ENCODE assay signal across 8 mouse cellular contexts in the genomic region with DNA sequence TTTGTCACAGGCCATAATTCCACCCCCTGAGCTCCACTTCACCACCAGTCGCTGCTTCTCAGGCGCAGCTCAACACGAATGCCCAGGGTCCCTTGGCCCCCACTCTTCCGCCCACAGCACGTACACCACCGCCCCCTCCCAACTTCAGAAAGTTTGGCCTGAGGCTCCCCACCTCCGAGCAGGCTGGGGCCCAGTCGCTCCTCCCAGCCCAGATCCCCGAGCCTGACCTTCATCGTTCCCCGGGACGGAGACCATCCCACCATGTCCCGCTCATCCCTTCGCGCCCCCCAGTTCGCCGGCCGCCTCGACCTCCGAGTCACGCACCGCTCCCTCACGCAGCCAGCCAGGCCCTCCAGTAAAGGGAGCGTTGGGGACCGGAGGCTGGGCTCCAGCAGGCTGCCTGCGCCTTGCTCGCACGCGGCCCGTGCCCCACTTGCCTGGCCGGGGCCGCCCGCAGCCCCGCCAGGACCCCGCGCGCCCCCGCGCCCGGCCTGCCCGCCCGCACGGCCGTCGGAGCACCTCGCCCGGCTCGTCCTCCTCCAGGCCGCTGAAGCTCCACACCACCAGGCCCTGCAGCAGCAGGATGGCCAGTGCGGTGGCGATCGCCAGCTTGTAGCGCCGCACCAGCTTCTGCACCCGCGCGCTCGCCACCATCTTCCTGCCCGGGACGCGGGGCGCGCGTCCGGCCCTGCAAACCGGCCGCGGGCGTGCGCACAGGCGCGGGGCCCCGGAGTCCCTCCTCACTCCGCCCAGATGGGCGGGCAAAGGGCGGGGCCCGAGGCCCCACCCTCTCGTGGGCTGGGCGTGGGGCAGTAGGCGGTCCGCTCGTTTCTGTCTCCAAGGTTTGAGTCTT. TPM values are rescaled to one million over a fixed set of nuclear protein-coding genes. Genes with fewer than 3 reads are reported as not detected.
DNase-seq lines count a peak whose midpoint lies in the region; ATAC-seq and TF ChIP-seq lines count a peak whose summit lies in the region.

Xylt2 (minus strand) TSS at position 762 of the 853 bp plus-strand sequence.

- peak within 1 kb of the TSS; percentile 96 for H3K4me3 ChIP-seq in gastrocnemius, adult 2 months
- peak within 1 kb of the TSS; percentile 83 for H3K4me3 ChIP-seq in hindbrain, postnatal 0 days (ENCODE audit: low read length)
- peak within 1 kb of the TSS; percentile 83 for H3K4me3 ChIP-seq in left cerebral cortex, adult 2 months

- WGBS in hindbrain, postnatal 0 days = under 1% methylated on average over 75 of the region's 82 CpGs

- DNase-seq in WW6 (ENCODE audit: low read depth, low spot score) = peak; percentile 84
- peak; percentile 70 to 90 for DNase-seq in cerebellum, postnatal 4 days (ENCODE audit: low spot score in 2 of 2)
- DNase-seq in gastrocnemius, adult 2 months = peak; percentile 95
- DNase-seq in hindbrain, postnatal 0 days (ENCODE audit: low spot score) = peak; percentile 98
- DNase-seq in left cerebral cortex, adult 2 months (ENCODE audit: extremely low spot score in 1 of 2, low spot score in 2 of 2) = peak; percentile 87 to 90
- peak; percentile 84 to 86 for DNase-seq in right cerebral cortex, adult 2 months (ENCODE audit: low spot score in 2 of 2)
- DNase-seq in urinary bladder, postnatal 14 days (ENCODE audit: low spot score) = peak; percentile 91

- no peaks in the 10 kb centered on the region for H3K9me3 ChIP-seq in hindbrain, postnatal 0 days (ENCODE audit: low read length)

- no peaks in the 10 kb centered on the region for H3K27me3 ChIP-seq in hindbrain, postnatal 0 days (ENCODE audit: insufficient read depth, low read length)

- peak within 1 kb of the TSS; percentile 80 for H3K4me2 ChIP-seq in hindbrain, postnatal 0 days (ENCODE audit: low read depth, low read length)

- no peaks in the 10 kb centered on the region for H3K36me3 ChIP-seq in hindbrain, postnatal 0 days (ENCODE audit: insufficient read depth, low read length)

- peak; percentile 97 for ATAC-seq in hindbrain, postnatal 0 days
- ATAC-seq in megakaryocyte, adult 5-6 weeks (ENCODE audit: poor library complexity, severe bottlenecking) = peak; percentile 98

- peaks cover 24% of the 10 kb centered on the region for H3K4me1 ChIP-seq in hindbrain, postnatal 0 days (ENCODE audit: insufficient read depth, low read length)

- intact Hi-C loops in gastrocnemius, adult 2 months (cut with DNase I) = no loop called here
- intact Hi-C loops in left cerebral cortex, adult 2 months (cut with DNase I) = no loop called here

- TF ChIP-seq CTCF in gastrocnemius, adult 2 months (IDR thresholded peaks at IDR 0.05) = no peak
- TF ChIP-seq CTCF in hindbrain, postnatal 0 days (IDR thresholded peaks at IDR 0.05; ENCODE audit: low read depth) = no peak
- TF ChIP-seq CTCF in left cerebral cortex, adult 2 months (IDR thresholded peaks at IDR 0.05) = no peak

- H3K27ac ChIP-seq in gastrocnemius, adult 2 months = peak within 1 kb of the TSS; percentile 91
- H3K27ac ChIP-seq in hindbrain, postnatal 0 days = peak within 1 kb of the TSS; percentile 90
- peak within 1 kb of the TSS; percentile 88 for H3K27ac ChIP-seq in left cerebral cortex, adult 2 months

- peak within 1 kb of the TSS; percentile 89 for H3K9ac ChIP-seq in hindbrain, postnatal 0 days (replicated peaks; ENCODE audit: low read length)

RNA-seq across cellular contexts. Expression of gene Xylt2, which starts in this region (rescaled TPM):
- 1 to 10 TPM; 3.6 to 3.9 TPM for total RNA-seq in gastrocnemius, adult 2 months (2021)
- 44.0 and 53.5 TPM in 2 replicates for total RNA-seq in hindbrain, postnatal 0 days (2014; rRNA removed)
- 13.6 and 14.9 TPM in 2 replicates for polyA plus RNA-seq in hindbrain, postnatal 0 days (2015; fragmentation: Nextera tagmentation; extraction: Ambion mirVana)
- total RNA-seq in left cerebral cortex, adult 2 months (2021) = 10 to 100 TPM; 25.4 to 26.0 TPM
- total RNA-seq in megakaryocyte, adult 5-6 weeks (2015) = 2.3 and 2.9 TPM in 2 replicates
- 4.3 and 8.1 TPM in 2 replicates for total RNA-seq in megakaryocyte, adult 5-6 weeks (2017)

Comparison
In these comparisons a context has a peak if more than half of its experiments do, and no peak if none do; other contexts are left out.
1. Peak in every context shown above with its lines: DNase-seq, ATAC-seq, H3K4me3 ChIP-seq and H3K27ac ChIP-seq.